Mouse (Mus musculus): ENCODE measurements at regions not wholly inside any gene's neighbourhood (a gene's known extent, or its start where the extent isn't known, plus 50 kb on each side); places are given as distances from the start of the nearest gene placed in this dataset.
"Not testable (repeated sequence)": the region's sequence is repeated elsewhere in the genome, so short reads cannot be mapped to it uniquely, and the experiment has no call there.

- intact Hi-C loops (cut with DNase I) = loop anchor here (10.0 kb wide), 1 partner anchor 315 kb away; the partner anchor contains the start of gene Ajap1
- DNase-seq = no peak
Measured at GRCm38 (mm10) chr4:153169991-153170390, 312.6 kb downstream of the Ajap1 start.

GRCm38 (mm10) chr4:153164810-153165209, 317.8 kb downstream of the Ajap1 start:
- intact Hi-C loops (cut with DNase I) = no loop called here

GRCm38 (mm10) chr4:153160115-153160514, 322.5 kb downstream of the Ajap1 start:
- intact Hi-C loops (cut with DNase I) = no loop called here
- no peak for DNase-seq

More at GRCm38 (mm10) chr4:153164810-153165209, 317.8 kb downstream of the Ajap1 start:
- DNase-seq = no peak

- intact Hi-C loops (cut with DNase I) = no loop called here
- no peak for DNase-seq
Measured at GRCm38 (mm10) chr4:153157572-153157971, 325.0 kb downstream of the Ajap1 start.

- DNase-seq; intact Hi-C loops (cut with DNase I): not testable (repeated sequence)
Measured at GRCm38 (mm10) chr4:153152923-153153322, 329.7 kb downstream of the Ajap1 start.

- intact Hi-C loops (cut with DNase I) = no loop called here
- no peak for DNase-seq
Measured at GRCm38 (mm10) chr4:153133147-153133546, 349.5 kb downstream of the Ajap1 start.

GRCm38 (mm10) chr4:153129345-153129744, 353.3 kb downstream of the Ajap1 start:
- DNase-seq = no peak
- intact Hi-C loops (cut with DNase I) = no loop called here

- intact Hi-C loops (cut with DNase I) = no loop called here
- no peak for DNase-seq
Measured at GRCm38 (mm10) chr4:153128162-153128561, 354.4 kb downstream of the Ajap1 start.

GRCm38 (mm10) chr4:153120480-153120879, 362.1 kb downstream of the Ajap1 start:
- no peak for DNase-seq
- intact Hi-C loops (cut with DNase I) = no loop called here

- DNase-seq = no peak
- intact Hi-C loops (cut with DNase I) = no loop called here
Measured at GRCm38 (mm10) chr4:153119647-153120102, 362.9 kb downstream of the Ajap1 start.

- intact Hi-C loops (cut with DNase I) = no loop called here
- DNase-seq = no peak
Measured at GRCm38 (mm10) chr4:153118824-153119646, 363.6 kb downstream of the Ajap1 start.

GRCm38 (mm10) chr4:153114998-153115397, 367.6 kb downstream of the Ajap1 start:
- DNase-seq = no peak
- intact Hi-C loops (cut with DNase I) = no loop called here

- intact Hi-C loops (cut with DNase I) = no loop called here
Measured at GRCm38 (mm10) chr4:153113577-153113976, 369.0 kb downstream of the Ajap1 start.

GRCm38 (mm10) chr4:153110291-153110746, 372.3 kb downstream of the Ajap1 start:
- intact Hi-C loops (cut with DNase I) = no loop called here

More at GRCm38 (mm10) chr4:153113577-153113976, 369.0 kb downstream of the Ajap1 start:
- DNase-seq = no peak

GRCm38 (mm10) chr4:153098591-153098990, 384.0 kb downstream of the Ajap1 start:
- intact Hi-C loops (cut with DNase I) = loop anchor here (5.0 kb wide), 1 partner anchor 239 kb away; no protein-coding TSS in a partner anchor
- no peak for DNase-seq

More at GRCm38 (mm10) chr4:153110291-153110746, 372.3 kb downstream of the Ajap1 start:
- DNase-seq = no peak

- intact Hi-C loops (cut with DNase I) = loop anchor here (5.0 kb wide), 1 partner anchor 240 kb away; no protein-coding TSS in a partner anchor
- no peak for DNase-seq
Measured at GRCm38 (mm10) chr4:153097601-153098000, 385.0 kb downstream of the Ajap1 start.

GRCm38 (mm10) chr4:153093129-153093528, 389.5 kb downstream of the Ajap1 start:
- no peak for DNase-seq
- intact Hi-C loops (cut with DNase I) = no loop called here

- no peak for DNase-seq
- intact Hi-C loops (cut with DNase I) = no loop called here
Measured at GRCm38 (mm10) chr4:153082166-153082565, 400.4 kb downstream of the Ajap1 start.

GRCm38 (mm10) chr4:153074590-153074989, 408.0 kb downstream of the Ajap1 start:
- no peak for DNase-seq
- intact Hi-C loops (cut with DNase I) = no loop called here

- intact Hi-C loops (cut with DNase I) = no loop called here
- DNase-seq = no peak
Measured at GRCm38 (mm10) chr4:153070190-153070745, 412.3 kb downstream of the Ajap1 start.

- intact Hi-C loops (cut with DNase I) = no loop called here
- DNase-seq = no peak
Measured at GRCm38 (mm10) chr4:153068484-153069033, 414.1 kb downstream of the Ajap1 start.

Data from gastrocnemius, postnatal 36 days (tissue).